24 mouse cellular contexts compared by ENCODE assay signal in the genomic region with DNA sequence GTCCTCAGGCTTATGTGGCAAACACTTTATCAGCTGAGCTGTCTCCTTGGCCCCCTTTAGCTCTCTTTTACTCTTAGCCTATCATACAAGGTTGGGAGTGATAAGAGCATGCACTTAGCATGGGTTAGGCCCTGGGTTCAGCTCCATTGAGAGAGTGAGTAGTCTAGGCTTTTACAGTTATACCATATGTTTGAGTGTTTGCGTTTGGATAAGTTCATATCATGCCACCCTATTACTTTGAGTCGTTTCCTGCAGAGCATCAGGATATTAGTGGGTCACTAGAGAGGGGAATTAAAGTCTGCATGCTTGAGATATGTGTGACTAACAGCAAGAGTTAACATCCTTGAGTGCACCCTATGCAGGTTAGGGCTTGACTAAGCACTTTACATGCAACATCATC. TPM values are rescaled to one million over a fixed set of nuclear protein-coding genes. Genes with fewer than 3 reads are reported as not detected.
A peak's percentile ranks its signal among the peaks of the same experiment; 100 is the strongest.
DNase-seq lines count a peak whose midpoint lies in the region; ATAC-seq and TF ChIP-seq lines count a peak whose summit lies in the region.
"Had no signal": no experiment of that assay in that cellular context is flagged by ENCODE, and none has a peak within 500 bp of the region (broad histone marks: within the 10 kb centered on the region; RNA-seq: fewer than 3 reads in every experiment).

No protein-coding gene starts in this region.

- H3K27ac ChIP-seq in liver, embryonic 11.5 days (ENCODE audit: low read depth, low read length) = no peak overlapping the region; the same call in 1 of the 2 replicates
- no peak overlapping the region for H3K27ac ChIP-seq in liver, postnatal 0 days (ENCODE audit: low read depth)
- H3K27ac ChIP-seq in liver, embryonic 13.5 days = peak overlapping the region; percentile 8; the same call in 1 of the 2 replicates
- H3K27ac ChIP-seq: embryonic facial prominence, embryonic 13.5 days; forebrain, embryonic 12.5 days; heart, embryonic 15.5 days; hindbrain, embryonic 15.5 days had no signal

- ATAC-seq in liver, embryonic 11.5 days (replicated peaks; ENCODE audit: low FRiP score) = peak; percentile 87
- no peak for ATAC-seq in liver, postnatal 0 days
- ATAC-seq in liver, embryonic 13.5 days (ENCODE audit: low read depth) = peak; percentile 85
- peak; percentile 88 for ATAC-seq in megakaryocyte progenitor cell, adult 5-6 weeks (replicated peaks; ENCODE audit: poor library complexity)
- ATAC-seq: CD4-positive, CD25-positive, alpha-beta regulatory T cell, adult 4 months; forebrain, embryonic 16.5 days had no signal

- H3K27me3 ChIP-seq in liver, embryonic 11.5 days (replicated peaks; ENCODE audit: control insufficient read depth, insufficient read depth, low read length) = no peaks in the 10 kb centered on the region
- H3K27me3 ChIP-seq in liver, postnatal 0 days (ENCODE audit: insufficient read depth, low read length) = no peaks in the 10 kb centered on the region
- no peaks in the 10 kb centered on the region for H3K27me3 ChIP-seq in liver, embryonic 13.5 days
- H3K27me3 ChIP-seq: embryonic facial prominence, embryonic 13.5 days; forebrain, embryonic 12.5 days; heart, embryonic 15.5 days; hindbrain, embryonic 15.5 days had no signal

- H3K9ac ChIP-seq in liver, embryonic 11.5 days (ENCODE audit: low read depth, low read length) = no peak overlapping the region
- no peak overlapping the region for H3K9ac ChIP-seq in liver, postnatal 0 days (replicated peaks)
- H3K9ac ChIP-seq in liver, embryonic 13.5 days = no peak overlapping the region
- H3K9ac ChIP-seq: embryonic facial prominence, embryonic 13.5 days; forebrain, embryonic 12.5 days; heart, embryonic 15.5 days; hindbrain, embryonic 15.5 days had no signal

- DNase-seq in heart, adult 11 months = peak; percentile 12
- no peak for DNase-seq in heart, postnatal 4 days
- no peak for DNase-seq in liver, embryonic 11.5 days (ENCODE audit: low spot score)
- no peak for DNase-seq in liver, postnatal 0 days
- DNase-seq in liver, embryonic 13.5 days = no peak
- no peak for DNase-seq in frontal cortex, postnatal 14 days (ENCODE audit: low spot score in 2 of 2)
- no peak for DNase-seq in kidney, adult 8-10 months
- DNase-seq: adrenal gland, postnatal 10 days; B cell, adult 2 months; cerebellum, adult 11 months; cerebellum, adult 9-10 months; cerebellum, postnatal 25 days; gastrocnemius, postnatal 36 days; heart, adult 18-20 months; heart, postnatal 14 days had no signal

- WGBS in liver, embryonic 11.5 days = 65% methylated on average over 2 of the region's 2 CpGs
- WGBS in liver, postnatal 0 days (ENCODE audit: insufficient replicate concordance) = 58% methylated on average over 2 of the region's 2 CpGs
- WGBS in liver, embryonic 13.5 days (ENCODE audit: insufficient replicate concordance) = 30% methylated on average over 2 of the region's 2 CpGs

- no peak overlapping the region for H3K4me2 ChIP-seq in liver, embryonic 11.5 days
- no peak overlapping the region for H3K4me2 ChIP-seq in liver, postnatal 0 days (ENCODE audit: low read depth, low read length)
- H3K4me2 ChIP-seq in liver, embryonic 13.5 days = no peak overlapping the region
- H3K4me2 ChIP-seq: embryonic facial prominence, embryonic 13.5 days; forebrain, embryonic 12.5 days; heart, embryonic 11.5 days; heart, embryonic 15.5 days; hindbrain, embryonic 15.5 days had no signal

- no peaks in the 10 kb centered on the region for H3K9me3 ChIP-seq in liver, embryonic 11.5 days (ENCODE audit: control insufficient read depth, low read length)
- H3K9me3 ChIP-seq in liver, postnatal 0 days (ENCODE audit: low read length) = no peaks in the 10 kb centered on the region
- no peaks in the 10 kb centered on the region for H3K9me3 ChIP-seq in liver, embryonic 13.5 days (replicated peaks)
- H3K9me3 ChIP-seq: embryonic facial prominence, embryonic 13.5 days; forebrain, embryonic 12.5 days; G1E; heart, embryonic 15.5 days; hindbrain, embryonic 15.5 days had no signal

- no peak overlapping the region for H3K4me3 ChIP-seq in liver, embryonic 11.5 days (ENCODE audit: low read depth, low read length)
- no peak overlapping the region for H3K4me3 ChIP-seq in liver, postnatal 0 days (ENCODE audit: low read depth, low read length)
- H3K4me3 ChIP-seq in liver, embryonic 13.5 days (replicated peaks) = no peak overlapping the region
- H3K4me3 ChIP-seq: embryonic facial prominence, embryonic 13.5 days; forebrain, embryonic 12.5 days; heart, embryonic 15.5 days; hindbrain, embryonic 15.5 days had no signal

- H3K4me1 ChIP-seq in liver, embryonic 11.5 days (replicated peaks; ENCODE audit: control insufficient read depth, insufficient read depth, low read length) = peaks cover 11% of the 10 kb centered on the region; the same call in 1 of the 2 replicates
- peaks cover 3% of the 10 kb centered on the region; the same call in 1 of the 2 replicates for H3K4me1 ChIP-seq in liver, postnatal 0 days (ENCODE audit: insufficient read depth)
- H3K4me1 ChIP-seq in liver, embryonic 13.5 days (replicated peaks) = peaks cover 44% of the 10 kb centered on the region

- no peak for TF ChIP-seq EP300 in liver, postnatal 0 days (IDR thresholded peaks at IDR 0.05; ENCODE audit: low read depth)

- TF ChIP-seq CTCF in liver, postnatal 0 days (IDR thresholded peaks at IDR 0.05; ENCODE audit: low read depth) = no peak

- peaks cover 36% of the 10 kb centered on the region for H3K36me3 ChIP-seq in liver, embryonic 11.5 days (ENCODE audit: control insufficient read depth, insufficient read depth, low read length)
- H3K36me3 ChIP-seq in liver, postnatal 0 days (replicated peaks; ENCODE audit: insufficient read depth, low read length) = peaks cover 36% of the 10 kb centered on the region
- peaks cover 69% of the 10 kb centered on the region for H3K36me3 ChIP-seq in liver, embryonic 13.5 days

RNA-seq across cellular contexts. Expression of gene Klhl23, which starts 7.9 kb away (rescaled TPM):
- total RNA-seq in heart, postnatal 4 days (2021) = 10 to 100 TPM; 56.7 to 62.7 TPM
- 44.9 and 47.7 TPM in 2 replicates for polyA plus RNA-seq in liver, embryonic 11.5 days (2014; fragmentation: Nextera tagmentation; extraction: Ambion mirVana)
- 3.9 and 5.6 TPM in 2 replicates for polyA plus RNA-seq in liver, postnatal 0 days (2015; fragmentation: Nextera tagmentation; extraction: Ambion mirVana)
- polyA plus RNA-seq in liver, embryonic 13.5 days (2015; fragmentation: Nextera tagmentation; extraction: Ambion mirVana) = 20.2 and 24.7 TPM in 2 replicates
- total RNA-seq in megakaryocyte progenitor cell, adult 5-6 weeks (2015) = 15.1 and 18.7 TPM in 2 replicates
- 28.6 and 30.4 TPM in 2 replicates for total RNA-seq in megakaryocyte progenitor cell, adult 5-6 weeks (2017)

RNA-seq across cellular contexts. Expression of gene Ssb, which starts 31.7 kb away (rescaled TPM):
- 100 to 1,000 TPM; 112 to 114 TPM for total RNA-seq in heart, postnatal 4 days (2021)
- 317 and 327 TPM in 2 replicates for polyA plus RNA-seq in liver, embryonic 11.5 days (2014; fragmentation: Nextera tagmentation; extraction: Ambion mirVana)
- 112 and 128 TPM in 2 replicates for polyA plus RNA-seq in liver, postnatal 0 days (2015; fragmentation: Nextera tagmentation; extraction: Ambion mirVana)
- 204 and 266 TPM in 2 replicates for polyA plus RNA-seq in liver, embryonic 13.5 days (2015; fragmentation: Nextera tagmentation; extraction: Ambion mirVana)
- total RNA-seq in megakaryocyte progenitor cell, adult 5-6 weeks (2015) = 421 and 424 TPM in 2 replicates
- 505 and 604 TPM in 2 replicates for total RNA-seq in megakaryocyte progenitor cell, adult 5-6 weeks (2017)

RNA-seq across cellular contexts. Expression of gene Phospho2, which starts 40.3 kb away (rescaled TPM):
- 10 to 100 TPM; 12.2 to 15.3 TPM for total RNA-seq in heart, postnatal 4 days (2021)
- 24.9 and 25.2 TPM in 2 replicates for polyA plus RNA-seq in liver, embryonic 11.5 days (2014; fragmentation: Nextera tagmentation; extraction: Ambion mirVana)
- polyA plus RNA-seq in liver, postnatal 0 days (2015; fragmentation: Nextera tagmentation; extraction: Ambion mirVana) = 13.0 and 13.5 TPM in 2 replicates
- polyA plus RNA-seq in liver, embryonic 13.5 days (2015; fragmentation: Nextera tagmentation; extraction: Ambion mirVana) = 13.0 and 18.1 TPM in 2 replicates
- 24.5 and 25.3 TPM in 2 replicates for total RNA-seq in megakaryocyte progenitor cell, adult 5-6 weeks (2015)
- total RNA-seq in megakaryocyte progenitor cell, adult 5-6 weeks (2017) = 21.9 and 25.0 TPM in 2 replicates

RNA-seq across cellular contexts. Expression of gene Ccdc173, which starts 40.3 kb away (rescaled TPM):
- under 1 TPM; 0.43 to 0.99 TPM for total RNA-seq in heart, postnatal 4 days (2021)
- polyA plus RNA-seq in liver, embryonic 11.5 days (2014; fragmentation: Nextera tagmentation; extraction: Ambion mirVana) = 1.2 and 1.4 TPM in 2 replicates
- polyA plus RNA-seq in liver, postnatal 0 days (2015; fragmentation: Nextera tagmentation; extraction: Ambion mirVana) = 0.29 and 0.30 TPM in 2 replicates
- 0.21 and 0.28 TPM in 2 replicates for polyA plus RNA-seq in liver, embryonic 13.5 days (2015; fragmentation: Nextera tagmentation; extraction: Ambion mirVana)
- total RNA-seq in megakaryocyte progenitor cell, adult 5-6 weeks (2015) = 1.8 and 2.5 TPM in 2 replicates
- 0.54 and 3.3 TPM in 2 replicates for total RNA-seq in megakaryocyte progenitor cell, adult 5-6 weeks (2017)

RNA-seq across cellular contexts. Expression of gene Mettl5, which starts 55.7 kb away (rescaled TPM):
- 10 to 100 TPM; 21.6 to 22.1 TPM for total RNA-seq in heart, postnatal 4 days (2021)
- 67.9 and 68.1 TPM in 2 replicates for polyA plus RNA-seq in liver, embryonic 11.5 days (2014; fragmentation: Nextera tagmentation; extraction: Ambion mirVana)
- 27.8 and 28.7 TPM in 2 replicates for polyA plus RNA-seq in liver, postnatal 0 days (2015; fragmentation: Nextera tagmentation; extraction: Ambion mirVana)
- 40.8 and 42.1 TPM in 2 replicates for polyA plus RNA-seq in liver, embryonic 13.5 days (2015; fragmentation: Nextera tagmentation; extraction: Ambion mirVana)
- 41.4 and 42.9 TPM in 2 replicates for total RNA-seq in megakaryocyte progenitor cell, adult 5-6 weeks (2015)
- 35.3 and 44.0 TPM in 2 replicates for total RNA-seq in megakaryocyte progenitor cell, adult 5-6 weeks (2017)
